Mouse (Mus musculus) NIH3T3 (cell line): ENCODE results near the gene Slit3.

Experiments
- DNase-seq: peaks from one replicate; pipeline ENCODE4 v3.0.0-alpha.2; 2012; ENCODE audit warnings: low read depth

The Slit3 gene

DNA sequence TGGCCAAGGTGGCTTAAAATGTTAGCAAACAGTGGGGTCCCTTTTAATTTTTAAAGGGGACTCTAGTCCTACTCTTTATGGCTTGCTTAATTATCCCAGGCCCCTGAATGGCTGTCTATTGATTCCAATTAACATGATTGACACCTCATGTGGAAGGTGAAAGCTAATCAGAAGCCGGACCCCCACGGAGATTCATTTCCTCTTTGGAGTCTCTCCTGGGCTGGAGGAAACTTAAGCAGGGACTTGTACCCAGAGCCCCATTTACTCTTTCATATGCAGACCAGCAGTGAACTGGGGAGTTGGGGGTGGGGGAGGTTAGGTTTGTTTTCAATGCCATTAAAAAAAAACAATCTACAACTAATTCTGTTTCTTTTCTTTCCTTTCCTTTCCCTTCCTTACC lies 230.4 kb downstream of the Slit3 start:
- no peak for DNase-seq

DNA sequence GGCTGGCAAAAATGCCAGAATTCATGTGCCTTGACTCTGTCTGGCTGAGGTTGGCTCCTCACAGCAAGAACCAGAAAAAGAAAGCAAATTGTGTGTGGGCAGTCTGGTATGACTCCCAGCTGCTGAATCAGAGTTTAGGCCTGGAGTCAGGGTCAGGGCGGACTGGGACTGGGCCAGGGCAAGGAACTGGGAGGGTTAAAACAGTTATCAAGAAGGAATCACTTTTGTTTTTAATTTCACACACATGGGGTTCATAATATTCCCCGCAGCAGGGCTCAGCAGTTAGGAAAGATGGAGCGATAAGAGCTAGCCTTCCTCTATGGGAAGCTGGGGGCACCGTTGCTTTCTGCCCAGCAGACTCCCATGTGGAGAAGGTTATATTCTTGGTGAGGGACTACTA lies 234.8 kb downstream of the Slit3 start:
- peak; percentile 60 for DNase-seq

GRCm38 (mm10) chr11:35361071-35361470 lies 240.0 kb downstream of the Slit3 start:
- DNase-seq, result no peak

- DNase-seq, result no peak
Observed at GRCm38 (mm10) chr11:35362975-35363374, 242.0 kb downstream of the Slit3 start.

- DNase-seq, result no peak
Observed at GRCm38 (mm10) chr11:35364469-35364868, 243.4 kb downstream of the Slit3 start.

- DNase-seq, result no peak
Observed at GRCm38 (mm10) chr11:35365510-35365931, 244.5 kb downstream of the Slit3 start.

DNA sequence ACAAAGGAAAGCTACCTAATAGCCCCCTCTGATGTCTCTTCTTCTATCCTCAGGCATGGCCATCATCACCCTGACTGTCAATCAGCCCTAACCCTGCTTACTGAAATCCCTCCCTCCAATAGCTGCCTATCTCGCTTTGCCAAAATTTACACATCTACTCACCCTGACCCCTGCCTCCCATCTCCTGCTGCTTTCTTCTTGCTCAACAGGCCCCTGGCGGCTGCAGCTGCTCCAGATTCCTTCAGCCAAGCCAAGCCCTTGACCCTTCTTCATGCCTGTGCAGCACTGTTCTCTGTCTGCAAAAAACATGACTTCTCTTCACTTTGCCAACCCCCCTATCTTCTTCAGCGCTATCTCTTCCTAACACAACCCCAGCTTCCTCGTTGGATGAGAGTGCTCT lies 245.6 kb downstream of the Slit3 start:
- peak; percentile 20 for DNase-seq

- DNase-seq, result no peak
Observed at GRCm38 (mm10) chr11:35367248-35367647, 246.2 kb downstream of the Slit3 start.

- DNase-seq, result no peak
Observed at GRCm38 (mm10) chr11:35369964-35370363, 248.9 kb downstream of the Slit3 start.

DNA sequence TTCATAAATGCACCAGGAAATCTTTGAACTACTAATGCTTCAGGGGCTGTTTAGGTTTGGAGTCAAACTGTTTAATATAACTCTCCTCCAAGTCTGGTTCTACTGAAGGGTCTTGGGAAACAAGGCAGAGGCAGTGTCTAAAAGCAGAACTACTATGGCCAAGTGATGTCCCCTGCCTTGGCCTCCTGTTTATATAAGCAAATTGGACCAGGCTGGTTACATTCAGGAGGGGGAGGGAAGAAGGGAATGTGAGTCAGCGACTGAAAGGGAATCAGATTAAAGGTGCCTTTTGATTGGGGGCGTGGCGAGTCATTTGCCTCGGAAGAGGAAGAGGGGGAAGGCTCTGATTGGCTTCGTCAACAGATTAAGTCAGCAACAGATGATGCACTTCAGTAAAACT lies 249.7 kb downstream of the Slit3 start:
- DNase-seq, result peak; percentile 57

GRCm38 (mm10) chr11:35372410-35372809 lies 251.4 kb downstream of the Slit3 start:
- no peak for DNase-seq

GRCm38 (mm10) chr11:35375072-35375471 lies 254.0 kb downstream of the Slit3 start:
- no peak for DNase-seq

DNA sequence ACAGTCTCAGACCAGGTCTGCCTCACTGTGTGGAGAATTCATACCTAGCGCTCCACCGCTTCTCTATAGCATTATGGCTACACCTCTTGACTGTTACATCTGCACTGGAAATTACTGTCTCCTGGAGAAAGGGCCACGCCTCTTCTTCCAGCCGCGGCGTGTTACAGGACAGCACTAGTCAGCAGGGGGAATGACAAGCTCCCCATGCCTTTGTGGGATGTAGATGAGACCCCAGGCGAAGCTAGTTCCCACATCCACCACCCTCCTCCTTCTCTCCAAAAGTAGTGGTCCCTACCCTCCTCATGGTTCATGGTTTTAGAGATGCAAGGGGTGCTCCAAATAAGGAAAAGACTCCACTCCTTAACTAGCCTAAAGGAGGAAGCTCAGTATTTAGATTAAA lies 257.8 kb downstream of the Slit3 start:
- no peak for DNase-seq

GRCm38 (mm10) chr11:35379407-35379806 lies 258.4 kb downstream of the Slit3 start:
- no peak for DNase-seq

DNA sequence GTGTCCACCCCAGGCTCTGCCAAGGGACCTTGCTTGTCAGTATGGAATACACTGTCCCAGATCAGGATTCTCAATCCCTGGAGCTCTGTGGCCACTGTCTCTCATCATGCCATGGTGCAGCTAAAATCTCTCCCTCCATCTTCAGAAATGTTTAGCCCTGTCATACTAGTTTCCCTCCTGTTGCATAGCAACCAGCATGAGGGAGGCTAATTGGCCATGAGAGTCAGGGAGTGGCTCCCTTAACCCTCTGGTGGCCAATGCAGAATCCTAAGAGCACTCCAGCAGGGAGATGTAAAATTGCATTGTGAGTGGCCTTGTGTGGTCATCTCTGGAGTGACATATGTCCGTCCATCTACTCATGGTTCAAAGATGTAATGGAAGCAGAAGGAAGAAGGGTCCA lies 259.7 kb downstream of the Slit3 start:
- no peak for DNase-seq

- DNase-seq, result no peak
Observed at GRCm38 (mm10) chr11:35385444-35385843, 264.4 kb downstream of the Slit3 start.

GRCm38 (mm10) chr11:35387826-35388225 lies 266.8 kb downstream of the Slit3 start:
- DNase-seq, result no peak

GRCm38 (mm10) chr11:35388471-35388870 lies 267.4 kb downstream of the Slit3 start:
- DNase-seq, result no peak

GRCm38 (mm10) chr11:35389341-35389740 lies 268.3 kb downstream of the Slit3 start:
- no peak for DNase-seq

DNA sequence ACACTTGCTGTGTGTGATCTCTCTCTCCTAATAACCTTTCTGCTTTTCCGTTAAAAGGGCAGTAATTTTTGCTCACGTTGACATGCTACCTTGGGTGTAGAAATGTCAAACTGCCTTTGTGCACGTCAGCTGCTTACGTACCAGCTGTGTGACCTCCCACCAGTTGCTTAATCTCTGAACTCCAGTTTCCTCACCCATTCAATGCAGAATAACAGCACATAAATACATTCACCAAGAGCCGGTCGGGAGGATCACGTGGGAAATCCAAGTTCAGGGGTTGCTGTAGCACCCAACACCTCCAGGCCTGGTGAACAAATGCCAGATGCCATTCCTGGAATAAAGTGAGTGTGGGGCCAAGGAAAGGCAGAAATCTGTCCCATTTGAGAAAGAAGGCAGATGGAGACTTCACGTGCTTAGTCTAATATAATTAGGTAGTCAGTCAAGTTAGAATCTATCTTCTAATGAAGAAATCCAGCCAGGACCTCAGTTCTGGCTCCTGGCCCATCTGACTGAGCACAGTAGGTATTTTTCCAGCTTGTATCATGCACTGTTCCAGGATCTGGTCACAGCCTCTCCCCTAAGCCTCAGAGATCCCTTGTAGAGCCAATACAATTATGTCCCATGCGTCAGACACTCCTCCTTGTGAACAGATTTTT lies 268.9 kb downstream of the Slit3 start:
- no peak for DNase-seq

- peak; percentile 34 for DNase-seq
Observed at GRCm38 (mm10) chr11:35393815-35394214, 272.8 kb downstream of the Slit3 start.

DNA sequence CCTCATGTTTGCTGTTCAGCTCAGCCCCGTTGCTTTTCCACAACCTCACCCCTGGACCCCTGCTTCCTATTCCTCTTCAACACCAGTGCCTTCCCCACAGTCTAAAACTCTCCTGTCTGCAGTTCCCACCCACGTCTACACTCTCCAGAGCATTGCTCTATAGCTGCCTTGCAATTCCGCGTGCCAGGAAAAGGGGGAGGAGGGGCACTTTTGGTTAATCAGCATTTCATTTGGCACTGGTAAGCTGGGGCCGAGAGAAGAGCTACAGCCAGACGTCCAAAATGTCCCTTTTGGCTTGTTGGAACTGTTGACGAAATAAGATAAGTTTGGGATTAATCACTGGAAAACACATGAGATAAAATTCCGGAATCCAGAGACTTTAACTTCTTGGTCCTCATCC lies 274.4 kb downstream of the Slit3 start:
- no peak for DNase-seq

GRCm38 (mm10) chr11:35398353-35398752 lies 277.3 kb downstream of the Slit3 start:
- no peak for DNase-seq

DNA sequence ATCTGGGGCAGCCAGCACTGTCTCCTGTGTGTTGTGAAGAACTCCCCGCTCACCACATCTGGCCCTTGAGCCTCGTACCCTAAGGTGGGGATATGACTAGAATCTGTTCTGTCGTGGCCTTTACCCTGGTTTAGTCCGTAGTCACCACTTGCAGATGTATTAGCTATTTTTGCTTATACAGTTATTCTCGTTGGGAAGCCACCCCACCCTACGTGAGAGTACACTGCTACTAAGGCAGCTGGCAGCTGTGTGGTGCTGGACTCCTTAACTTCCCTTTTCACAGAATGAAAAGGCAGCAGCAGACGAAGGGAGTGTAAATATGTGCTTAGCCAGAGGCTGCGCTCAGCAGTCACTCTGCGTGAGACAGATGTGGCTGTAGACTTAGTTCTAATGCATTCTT lies 282.5 kb downstream of the Slit3 start:
- no peak for DNase-seq

DNA sequence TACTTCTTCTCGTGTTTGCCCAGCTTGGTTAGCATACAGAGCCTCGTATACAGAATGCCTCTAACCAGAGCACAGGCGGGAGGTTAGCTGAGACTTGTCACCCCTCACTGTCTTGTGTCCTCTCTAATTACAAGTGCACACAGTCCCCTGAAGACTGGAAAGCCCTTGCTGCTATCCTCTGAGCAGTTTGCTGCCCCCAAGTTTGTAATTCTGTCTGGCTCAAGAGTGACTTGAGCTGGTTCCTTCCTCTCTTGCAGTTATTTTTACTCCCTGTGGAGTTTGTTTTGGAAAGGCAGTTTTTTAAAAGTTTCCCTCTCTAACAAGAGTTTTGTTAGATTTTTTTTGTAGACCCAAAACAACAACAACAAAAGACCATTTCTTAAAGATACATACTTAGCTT lies 285.0 kb downstream of the Slit3 start:
- no peak for DNase-seq
